Mouse (Mus musculus) adrenal gland, postnatal 10 days (tissue): ENCODE measurements around the gene Gm20831. TPM values are rescaled to one million over a fixed set of nuclear protein-coding genes. Genes with fewer than 3 reads are reported as not detected.
"Not testable (repeated sequence)": the region's sequence is repeated elsewhere in the genome, so short reads cannot be mapped to it uniquely, and the experiment has no call there.

Source experiments
- DNase-seq: peaks from one replicate; pipeline ENCODE4 v3.0.0; 2021; ENCODE audit warnings: mixed read lengths
- long read RNA-seq, 2 experiments: library from polyadenylated mRNA; stranded (forward); transcript quantifications; one replicate each; pipeline ENCODE4 v2.0.0; 2021
- total RNA-seq, 2 experiments: library from RNA; stranded (reverse); gene quantifications; 2 replicates each; pipeline ENCODE4 v1.2.3; 2021

The Gm20831 gene
- not detected for total RNA-seq
- long read RNA-seq, experiment 1 = 0 reads
- long read RNA-seq, experiment 2 = 0 reads

DNA sequence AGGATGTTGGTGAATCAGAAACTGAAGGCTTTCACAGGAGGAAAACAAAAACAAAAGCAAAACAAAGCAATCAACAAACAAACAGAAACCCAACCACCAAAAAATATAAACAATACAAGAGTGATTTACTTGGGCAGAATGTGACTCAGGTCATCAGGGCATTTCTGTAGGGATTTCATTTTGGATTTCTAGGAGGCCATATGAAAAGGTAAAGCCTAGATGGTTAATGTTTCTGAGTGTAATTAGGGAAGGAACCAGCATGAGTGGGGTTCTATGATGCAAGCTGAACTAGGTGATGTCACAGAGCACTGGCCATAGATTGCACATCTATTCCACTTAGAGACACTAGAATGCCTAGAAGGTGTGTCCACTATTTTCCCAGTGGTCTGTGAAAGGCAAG is at the start of gene Gm20831, which contains the start of gene Gm20772:
Gene Gm20831, plus strand, starts transcription at position 301 of the 400 bp plus-strand sequence.
Gene Gm20772, plus strand, starts transcription at position 301 of the 400 bp plus-strand sequence.
- DNase-seq = not testable (repeated sequence)

DNA sequence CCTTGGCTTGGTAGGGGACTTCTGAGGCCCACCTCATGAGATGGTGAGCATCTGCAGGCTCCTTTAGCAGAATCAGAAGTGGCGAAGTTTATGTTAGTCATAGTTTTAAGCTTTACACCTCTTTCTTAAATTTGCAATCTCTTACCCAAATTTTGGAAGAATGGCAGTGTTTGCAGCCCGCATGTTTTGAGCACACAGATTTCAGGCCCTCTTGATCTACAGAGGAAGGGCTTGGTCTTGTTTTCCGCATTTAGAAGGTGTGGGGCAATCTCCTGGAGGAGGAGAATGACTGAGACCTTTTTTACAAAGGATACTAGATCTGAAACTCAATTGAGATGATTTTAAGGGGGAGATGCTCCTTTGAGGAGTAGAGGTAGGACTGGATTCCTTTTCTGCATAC is 28.4 kb upstream of the Gm20831 start, which contains the start of gene Gm21904:
Gene Gm21904, minus strand, starts transcription at position 101 of the 400 bp plus-strand sequence.
- DNase-seq = not testable (repeated sequence)

DNA sequence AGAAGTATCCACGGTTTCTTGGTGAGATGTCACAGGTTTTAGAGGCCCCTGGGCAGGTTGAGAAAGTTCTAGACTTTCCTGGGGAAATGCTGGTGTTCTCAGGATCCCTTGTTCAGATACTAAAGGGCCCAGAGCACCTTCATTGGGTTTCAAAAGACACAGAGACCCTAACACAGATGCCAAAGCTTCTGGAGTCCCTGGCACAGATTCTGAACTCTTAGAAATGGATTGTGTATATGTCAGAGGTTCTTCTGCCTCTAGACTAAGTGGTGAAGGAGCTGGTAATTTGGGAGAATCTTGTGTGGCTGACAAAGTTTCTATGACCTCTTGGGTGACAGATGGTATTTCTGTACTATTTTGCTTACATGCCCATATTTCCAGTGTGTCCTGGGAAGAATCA is 62.7 kb downstream of the Gm20831 start, which contains the start of gene Srsy:
Gene Srsy, minus strand, starts transcription at position 101 of the 400 bp plus-strand sequence.
- DNase-seq = not testable (repeated sequence)

Other genes starting within 250 kb of the Gm20831 start
- gene Gm21904, start 28.5 kb upstream of the Gm20831 start, total RNA-seq = not detected
- gene Gm20772, start within 50 bp of the Gm20831 start, total RNA-seq = not detected
- gene Srsy, start 62.6 kb downstream of the Gm20831 start, total RNA-seq = not detected
- not detected for gene Gm21764, start 187.1 kb downstream of the Gm20831 start, total RNA-seq
- not detected for gene Ssty1, start 214.4 kb downstream of the Gm20831 start, total RNA-seq